Mouse (Mus musculus) intestine, embryonic 14.5 days (tissue): ENCODE data around the gene Aldoart2. TPM values are rescaled to one million over a fixed set of nuclear protein-coding genes. Genes with fewer than 3 reads are reported as not detected.
A peak's percentile ranks its signal among the peaks of the same experiment; 100 is the strongest.
"Not testable (repeated sequence)": the region's sequence is repeated elsewhere in the genome, so short reads cannot be mapped to it uniquely, and the experiment has no call there.

Source experiments
- ATAC-seq: fragments of 200-750 bp; cut with Nextera tagmentation; replicated peaks from 2 replicates; pipeline ENCODE4 v1.8.0; 2017; ENCODE audit warnings: low read depth, moderate number of reproducible peaks, moderate TSS enrichment, moderate library complexity; ENCODE audit not compliant: low FRiP score, low TSS enrichment
- DNase-seq: peaks from one replicate; pipeline ENCODE4 v3.0.0-alpha.2; 2018; ENCODE audit warnings: low spot score
- H3K27ac ChIP-seq: fragments of 300-500 bp; sonication (generic); 2 replicates; pipeline ENCODE4 v1.5.1; 2014; ENCODE audit warnings: low read depth, mild to moderate bottlenecking, control low read depth
- H3K27me3 ChIP-seq: fragments of 300-500 bp; sonication (generic); replicated peaks from 2 replicates; pipeline ENCODE4 v1.6.1; 2014; ENCODE audit warnings: low read length, control low read depth; ENCODE audit not compliant: control insufficient read depth, insufficient read depth
- H3K36me3 ChIP-seq: fragments of 300-500 bp; sonication (generic); 2 replicates; pipeline ENCODE4 v1.6.1; 2014; ENCODE audit warnings: low read length, control low read depth; ENCODE audit not compliant: control insufficient read depth, insufficient read depth
- H3K4me1 ChIP-seq: fragments of 300-500 bp; sonication (generic); replicated peaks from 2 replicates; pipeline ENCODE4 v1.6.1; 2014; ENCODE audit warnings: low read length, control low read depth, mixed read lengths; ENCODE audit not compliant: control insufficient read depth, insufficient read depth
- H3K4me2 ChIP-seq: fragments of 300-500 bp; sonication (generic); 2 replicates; pipeline ENCODE4 v1.6.1; 2014; ENCODE audit warnings: low read length
- H3K4me3 ChIP-seq: fragments of 300-500 bp; sonication (generic); 2 replicates; pipeline ENCODE4 v1.5.1; 2014; ENCODE audit warnings: low read depth, low read length, control low read depth, mixed read lengths
- H3K9ac ChIP-seq: fragments of 300-500 bp; sonication (generic); 2 replicates; pipeline ENCODE4 v1.6.1; 2014; ENCODE audit warnings: mild to moderate bottlenecking, low read length
- H3K9me3 ChIP-seq: fragments of 300-500 bp; sonication (generic); 2 replicates; pipeline ENCODE4 v1.6.1; 2016; ENCODE audit warnings: low read length, control low read depth; ENCODE audit not compliant: control insufficient read depth
- WGBS: fragments of 180-500 bp; shearing (Covaris S2); extraction: QIAGEN DNeasy Blood & Tissue Kit; methylation state at CpG from one replicate; pipeline ENCODE4 v1.1.7; 2014; 5-methylcytosine and 5-hydroxymethylcytosine counted together
- polyA plus RNA-seq: library from polyadenylated mRNA; unstranded; fragments of >200 nt; fragmentation: Nextera tagmentation; extraction: Ambion mirVana; gene quantifications from 2 replicates; pipeline ENCODE4 v1.2.1, GENCODE M21; 2014

Aldoart2 gene
- not detected in 2 replicates for polyA plus RNA-seq

DNA sequence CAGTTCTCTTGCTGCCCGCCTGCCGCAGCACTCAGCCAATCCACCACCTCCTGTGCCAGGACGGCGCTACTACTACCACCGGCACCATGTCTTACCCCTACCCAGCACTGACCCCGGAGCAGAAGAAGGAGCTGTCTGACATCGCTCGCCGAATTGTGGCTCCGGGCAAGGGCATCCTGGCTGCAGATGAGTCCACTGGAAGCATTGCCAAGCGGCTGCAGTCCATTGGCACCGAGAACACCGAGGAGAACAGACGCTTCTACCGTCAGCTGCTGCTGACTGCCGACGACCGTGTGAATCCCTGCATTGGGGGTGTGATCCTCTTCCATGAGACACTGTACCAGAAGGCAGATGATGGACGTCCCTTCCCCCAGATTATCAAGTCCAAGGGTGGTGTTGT, at the start of gene Aldoart2:
Aldoart2 (plus strand) TSS at position 34 of the 400 bp plus-strand sequence.
- no peak within 1 kb of the TSS for H3K27ac ChIP-seq
- no peak for ATAC-seq
- no peak within 1 kb of the TSS for H3K9ac ChIP-seq
- H3K27me3 ChIP-seq, result no peaks in the 10 kb centered on the region
- no peak for DNase-seq
- H3K36me3 ChIP-seq, result no peaks in the 10 kb centered on the region
- WGBS, result 93% methylated on average over 19 of the region's 19 CpGs
- no peaks in the 10 kb centered on the region for H3K4me1 ChIP-seq
- H3K4me2 ChIP-seq, result no peak within 1 kb of the TSS
- 0 out of 2 replicates have a peak, but pooled peaks cover 3% of the 10 kb centered on the region for H3K9me3 ChIP-seq
- H3K4me3 ChIP-seq, result no peak within 1 kb of the TSS

- Histone ChIP-seq H3K4me1 (no peaks in the 10 kb centered on the region), H3K27ac (no peak overlapping the region), H3K4me2 (no peak overlapping the region), H3K9ac (no peak overlapping the region), H3K27me3 (no peaks in the 10 kb centered on the region), H3K9me3 (no peaks in the 10 kb centered on the region), H3K4me3 (no peak overlapping the region), H3K36me3 (no peaks in the 10 kb centered on the region)
- ATAC-seq (no peak), DNase-seq (no peak)
- WGBS, result 49% methylated on average over 15 of the region's 15 CpGs
Observed at GRCm38 (mm10) chr12:55518061-55518738, 46.8 kb upstream of the Aldoart2 start.

GRCm38 (mm10) chr12:55526983-55527752, 37.9 kb upstream of the Aldoart2 start:
- no peaks in the 10 kb centered on the region for H3K9me3 ChIP-seq
- H3K27me3 ChIP-seq, result no peaks in the 10 kb centered on the region
- H3K4me3 ChIP-seq, result no peak overlapping the region
- H3K36me3 ChIP-seq, result no peaks in the 10 kb centered on the region
- no peaks in the 10 kb centered on the region for H3K4me1 ChIP-seq
- no peak for DNase-seq
- no peak for ATAC-seq
- no peak overlapping the region for H3K4me2 ChIP-seq
- no peak overlapping the region for H3K27ac ChIP-seq
- WGBS, result 74% methylated on average over 15 of the region's 15 CpGs
- H3K9ac ChIP-seq, result no peak overlapping the region

DNA sequence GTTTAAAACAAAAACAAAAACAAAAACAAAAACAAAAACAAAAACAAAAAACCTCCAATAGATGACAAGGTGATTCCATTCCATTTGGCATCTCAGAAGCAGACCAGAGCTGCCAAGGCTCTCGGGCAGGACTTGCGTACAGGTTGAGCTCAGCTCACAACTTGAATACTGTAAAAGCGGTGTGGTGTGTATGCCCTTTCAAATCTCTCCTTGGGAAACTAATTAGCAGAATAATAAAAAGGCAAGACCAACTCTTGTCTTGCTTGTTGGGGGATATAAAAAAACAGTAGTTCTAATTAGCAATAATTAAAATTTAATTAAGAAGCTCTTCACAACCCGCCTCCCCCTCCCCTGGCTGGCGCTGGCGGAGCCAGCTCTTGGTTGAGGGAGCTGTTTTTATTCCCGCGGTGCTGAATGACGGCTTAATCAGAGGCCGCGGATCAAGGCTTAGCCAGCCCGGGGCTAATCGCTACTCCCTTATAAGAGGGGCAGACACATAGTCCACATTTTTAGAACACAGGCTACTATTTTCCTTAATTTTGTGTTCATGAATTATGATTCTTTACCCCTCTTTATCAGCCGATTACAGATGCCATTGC, 28.4 kb upstream of the Aldoart2 start:
- peaks cover 16% of the 10 kb centered on the region for H3K27me3 ChIP-seq
- H3K4me3 ChIP-seq, result no peak overlapping the region
- no peaks in the 10 kb centered on the region for H3K36me3 ChIP-seq
- peak; percentile 65 for DNase-seq
- no peak for ATAC-seq
- no peak overlapping the region for H3K4me2 ChIP-seq
- no peak overlapping the region for H3K27ac ChIP-seq
- no peak overlapping the region for H3K9ac ChIP-seq
- no peaks in the 10 kb centered on the region for H3K9me3 ChIP-seq
- 10% methylated on average over 14 of the region's 14 CpGs for WGBS
- no peaks in the 10 kb centered on the region for H3K4me1 ChIP-seq

DNA sequence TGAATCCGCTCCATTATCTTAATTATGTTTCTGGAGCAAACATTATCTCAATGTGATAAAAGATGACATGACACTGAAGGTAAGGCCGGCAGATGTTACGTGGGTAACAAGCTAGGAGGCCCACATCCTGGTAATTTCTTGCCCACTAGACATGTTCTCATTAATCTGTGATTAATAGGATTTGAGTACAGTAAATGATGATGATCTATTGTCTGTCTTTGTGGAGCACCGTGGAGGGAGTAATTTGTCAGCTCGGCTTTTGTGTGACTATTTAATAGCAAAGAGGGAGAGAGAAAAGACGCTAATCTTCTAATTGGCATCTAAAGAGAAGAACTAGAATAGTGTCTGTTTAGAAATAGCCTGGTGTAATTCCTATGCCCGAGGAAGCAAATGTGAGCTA, 27.3 kb upstream of the Aldoart2 start:
- ATAC-seq, result no peak
- H3K4me3 ChIP-seq, result no peak overlapping the region
- no peaks in the 10 kb centered on the region for H3K36me3 ChIP-seq
- no peak overlapping the region for H3K9ac ChIP-seq
- no peak overlapping the region for H3K27ac ChIP-seq
- H3K4me1 ChIP-seq, result no peaks in the 10 kb centered on the region
- no peaks in the 10 kb centered on the region for H3K9me3 ChIP-seq
- DNase-seq, result no peak
- no peak overlapping the region for H3K4me2 ChIP-seq
- peaks cover 16% of the 10 kb centered on the region for H3K27me3 ChIP-seq
- 69% methylated on average over 7 of the region's 7 CpGs for WGBS

- H3K27me3 ChIP-seq, result peaks cover 16% of the 10 kb centered on the region
- H3K4me1 ChIP-seq, result no peaks in the 10 kb centered on the region
- H3K9ac ChIP-seq, result no peak overlapping the region
- H3K4me2 ChIP-seq, result no peak overlapping the region
- WGBS, result 73% methylated on average over 1 of the region's 1 CpGs
- H3K4me3 ChIP-seq, result no peak overlapping the region
- no peaks in the 10 kb centered on the region for H3K9me3 ChIP-seq
- no peak overlapping the region for H3K27ac ChIP-seq
- H3K36me3 ChIP-seq, result no peaks in the 10 kb centered on the region
- DNase-seq (no peak), ATAC-seq (no peak; the same call in 1 of the 2 replicates)
Observed at GRCm38 (mm10) chr12:55538328-55538971, 26.6 kb upstream of the Aldoart2 start.

DNA sequence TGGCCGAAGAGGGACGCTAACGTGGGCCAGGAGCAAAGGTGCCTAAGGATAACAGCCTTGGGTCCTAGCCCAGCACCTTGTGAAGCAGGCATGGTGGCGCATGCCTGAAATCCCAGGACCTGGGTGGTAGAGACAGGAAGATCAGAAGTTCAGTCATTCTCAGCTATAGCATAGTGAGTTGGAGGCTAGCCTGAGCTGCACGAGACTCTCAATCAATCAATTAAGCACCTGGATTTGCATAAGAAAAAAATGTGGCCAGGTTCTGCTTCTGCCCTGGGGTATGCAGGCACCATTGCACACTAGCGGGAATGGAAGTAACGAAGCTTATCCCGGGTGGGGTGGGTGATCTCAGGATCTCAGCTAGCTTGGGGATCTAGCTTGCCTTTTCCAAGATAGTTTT, 25.9 kb upstream of the Aldoart2 start:
- 65% methylated on average over 8 of the region's 8 CpGs for WGBS
- Histone ChIP-seq H3K4me1 (no peaks in the 10 kb centered on the region), H3K9ac (no peak overlapping the region), H3K27ac (no peak overlapping the region), H3K36me3 (no peaks in the 10 kb centered on the region), H3K4me3 (no peak overlapping the region), H3K4me2 (no peak overlapping the region), H3K9me3 (no peaks in the 10 kb centered on the region), H3K27me3 (peaks cover 16% of the 10 kb centered on the region)
- DNase-seq (no peak), ATAC-seq (no peak)

DNA sequence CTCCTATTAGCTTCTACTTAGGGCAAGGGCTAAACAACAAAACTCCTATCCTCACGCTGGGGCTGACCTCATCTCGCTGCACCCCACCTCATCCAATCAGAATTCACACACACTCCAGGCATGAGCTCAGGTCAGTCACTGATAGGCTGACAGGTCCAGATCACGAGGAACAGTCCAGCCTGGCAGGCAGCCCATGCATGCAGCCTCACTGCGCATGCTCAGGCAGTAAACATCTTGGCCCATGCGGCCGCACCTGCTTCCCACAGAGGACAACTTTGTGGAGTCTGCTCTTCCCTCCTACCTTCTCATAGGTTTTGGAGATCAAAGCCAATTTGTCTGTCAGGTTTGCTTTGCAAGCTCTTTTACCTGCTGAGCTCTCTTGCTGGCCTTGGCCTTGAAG, 10.1 kb upstream of the Aldoart2 start:
- not testable (repeated sequence) for ATAC-seq, H3K4me2 ChIP-seq, H3K27me3 ChIP-seq, H3K27ac ChIP-seq, H3K36me3 ChIP-seq, H3K4me3 ChIP-seq, H3K9ac ChIP-seq, DNase-seq, H3K9me3 ChIP-seq, H3K4me1 ChIP-seq
- WGBS, result 73% methylated on average over 6 of the region's 6 CpGs
